Mouse (Mus musculus) erythroblast, embryonic 14.5 days (primary cell): Measurements from ENCODE around the gene Appbp2. TPM values are rescaled to one million over a fixed set of nuclear protein-coding genes. Genes with fewer than 3 reads are reported as not detected.
"Not testable (repeated sequence)": the region's sequence is repeated elsewhere in the genome, so short reads cannot be mapped to it uniquely, and the experiment has no call there.

ENCODE experiments used
- H3K27me3 ChIP-seq: 2 replicates; pipeline ENCODE4 v1.6.1; 2012; ENCODE audit warnings: inconsistent platforms; ENCODE audit not compliant: control insufficient read depth
- H3K36me3 ChIP-seq: 2 replicates; pipeline ENCODE4 v1.6.1; 2012; ENCODE audit warnings: mild to moderate bottlenecking, inconsistent platforms; ENCODE audit not compliant: control insufficient read depth
- H3K4me1 ChIP-seq: 2 replicates; pipeline ENCODE4 v1.6.1; 2012; ENCODE audit warnings: inconsistent platforms; ENCODE audit not compliant: control insufficient read depth
- H3K4me3 ChIP-seq: replicated peaks from 2 replicates; pipeline ENCODE3; 2012; ENCODE audit warnings: moderate library complexity, mild to moderate bottlenecking, inconsistent platforms
- H3K9me3 ChIP-seq: 2 replicates; pipeline ENCODE4 v1.6.1; 2012; ENCODE audit warnings: low read length, inconsistent platforms, mixed read lengths; ENCODE audit not compliant: control insufficient read depth
- GATA1 ChIP-seq: IDR thresholded peaks from 2 replicates; pipeline ENCODE4 v1.6.1; 2012; ENCODE audit warnings: low read length, inconsistent platforms, mixed read lengths
- TAL1 ChIP-seq: IDR thresholded peaks from 3 replicates; pipeline ENCODE4 v1.6.1; 2012; ENCODE audit warnings: low read length, inconsistent platforms, mixed read lengths
- polyA plus RNA-seq: library from polyadenylated mRNA; stranded (reverse); fragments of >175 nt; gene quantifications from 2 replicates; pipeline ENCODE4 v1.2.3, GENCODE M21; 2012

Gene Appbp2
- polyA plus RNA-seq, 1 experiment = 0.15 TPM

DNA sequence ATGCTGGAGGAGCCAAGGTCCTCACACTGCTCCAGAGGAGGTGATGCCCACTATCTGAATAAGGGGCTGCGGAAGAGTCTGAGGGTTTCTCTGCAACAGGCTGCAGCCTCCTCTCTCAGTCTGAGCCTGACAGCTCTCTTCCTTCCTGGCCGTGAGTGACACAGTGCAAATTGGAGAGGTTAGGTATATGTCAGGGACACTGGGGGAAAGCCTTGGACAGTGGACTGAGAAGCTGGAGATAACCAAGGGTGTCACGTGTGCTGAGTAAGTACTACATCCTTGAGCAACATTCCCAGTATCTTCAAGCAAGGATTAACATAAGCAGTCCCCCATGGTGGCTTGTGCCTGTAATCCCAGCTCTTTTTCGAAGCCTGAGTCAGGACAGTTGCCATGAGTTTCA is 56.5 kb downstream of the Appbp2 start:
- no peak for TF ChIP-seq GATA1
- TF ChIP-seq TAL1 = no peak
- Histone ChIP-seq H3K4me1 (peaks cover 18% of the 10 kb centered on the region), H3K4me3 (no peak overlapping the region), H3K27me3 (no peaks in the 10 kb centered on the region), H3K36me3 (no peaks in the 10 kb centered on the region), H3K9me3 (no peaks in the 10 kb centered on the region)

DNA sequence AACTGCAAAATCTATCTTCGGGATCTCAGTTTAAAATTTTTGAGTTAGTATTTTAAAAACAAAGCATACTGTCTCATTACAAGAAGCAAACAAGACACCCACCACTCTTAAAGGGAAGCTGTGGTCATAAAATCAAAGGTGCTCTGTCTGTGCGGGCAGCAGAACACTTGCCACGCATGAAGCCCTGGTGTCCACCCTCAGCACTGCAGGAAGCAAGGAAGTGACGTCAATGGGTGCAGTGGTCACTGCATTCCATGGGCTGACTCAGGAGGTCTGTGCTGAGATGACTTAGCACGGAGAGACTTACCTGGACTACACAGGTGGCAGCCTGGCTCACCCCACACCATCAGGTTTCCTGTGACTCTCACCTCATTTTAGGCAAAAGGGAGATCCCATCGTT is 57.2 kb downstream of the Appbp2 start:
- Histone ChIP-seq H3K36me3 (no peaks in the 10 kb centered on the region), H3K27me3 (no peaks in the 10 kb centered on the region; the same call in 1 of the 2 replicates), H3K9me3 (no peaks in the 10 kb centered on the region), H3K4me1 (peaks cover 11% of the 10 kb centered on the region), H3K4me3 (no peak overlapping the region)
- TF ChIP-seq TAL1 = no peak
- no peak for TF ChIP-seq GATA1

DNA sequence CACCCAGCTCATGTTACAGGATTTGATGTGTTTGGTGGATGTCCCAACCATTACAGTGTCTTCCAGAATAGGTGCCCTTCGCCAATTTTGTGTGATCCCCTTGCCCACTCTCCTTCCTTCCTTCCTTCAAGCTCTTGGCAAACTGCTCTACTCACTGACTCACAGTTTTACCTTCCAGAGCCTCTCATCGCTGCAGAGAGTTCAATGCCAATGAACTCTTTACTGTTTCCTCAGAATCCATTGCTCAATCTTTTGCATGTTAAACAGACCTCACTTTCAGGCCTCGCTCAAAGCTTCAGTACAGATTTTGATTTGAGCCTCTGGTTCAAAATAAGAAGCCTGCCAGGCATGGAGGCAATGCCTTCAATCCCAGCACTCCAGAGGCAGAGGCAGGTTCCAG is 59.0 kb downstream of the Appbp2 start:
- TF ChIP-seq GATA1 (no peak), TAL1 (no peak)
- H3K9me3 ChIP-seq = no peaks in the 10 kb centered on the region
- H3K27me3 ChIP-seq = no peaks in the 10 kb centered on the region; the same call in 1 of the 2 replicates
- peaks cover 11% of the 10 kb centered on the region for H3K4me1 ChIP-seq
- H3K4me3 ChIP-seq = no peak overlapping the region
- H3K36me3 ChIP-seq = no peaks in the 10 kb centered on the region

GRCm38 (mm10) chr11:85170833-85171232 is 64.1 kb downstream of the Appbp2 start:
- H3K4me3 ChIP-seq = no peak overlapping the region
- H3K4me1 ChIP-seq = peaks cover 25% of the 10 kb centered on the region
- TF ChIP-seq TAL1 (no peak), GATA1 (no peak)
- H3K36me3 ChIP-seq = no peaks in the 10 kb centered on the region
- no peaks in the 10 kb centered on the region for H3K9me3 ChIP-seq
- no peaks in the 10 kb centered on the region; the same call in 1 of the 2 replicates for H3K27me3 ChIP-seq

- no peaks in the 10 kb centered on the region for H3K36me3 ChIP-seq
- no peaks in the 10 kb centered on the region; the same call in 1 of the 2 replicates for H3K27me3 ChIP-seq
- H3K4me3 ChIP-seq = peak within 1 kb of the TSS; percentile 42
- H3K9me3 ChIP-seq = no peaks in the 10 kb centered on the region
- TF ChIP-seq TAL1 (no peak), GATA1 (no peak; the same call in 1 of the 2 replicates)
- peaks cover 25% of the 10 kb centered on the region for H3K4me1 ChIP-seq
Observed at GRCm38 (mm10) chr11:85170058-85170740, 64.7 kb downstream of the Appbp2 start, which contains the start of gene 1700125H20Rik. Gene 1700125H20Rik, plus strand, starts transcription at chr11:85170404.

GRCm38 (mm10) chr11:85167503-85167902 is 67.4 kb downstream of the Appbp2 start:
- Histone ChIP-seq H3K4me3 (no peak overlapping the region), H3K36me3 (no peaks in the 10 kb centered on the region), H3K9me3 (no peaks in the 10 kb centered on the region), H3K4me1 (peaks cover 25% of the 10 kb centered on the region), H3K27me3 (no peaks in the 10 kb centered on the region)
- no peak for TF ChIP-seq GATA1
- no peak for TF ChIP-seq TAL1

- Histone ChIP-seq H3K4me3 (no peak overlapping the region), H3K4me1 (peaks cover 6% of the 10 kb centered on the region), H3K36me3 (no peaks in the 10 kb centered on the region), H3K9me3 (no peaks in the 10 kb centered on the region), H3K27me3 (peaks cover 9% of the 10 kb centered on the region)
- TF ChIP-seq GATA1 (no peak), TAL1 (no peak)
Observed at GRCm38 (mm10) chr11:85164371-85164770, 70.6 kb downstream of the Appbp2 start.

GRCm38 (mm10) chr11:85163014-85163413 is 71.9 kb downstream of the Appbp2 start:
- H3K27me3 ChIP-seq = peaks cover 23% of the 10 kb centered on the region
- H3K4me3 ChIP-seq, H3K4me1 ChIP-seq, H3K36me3 ChIP-seq, H3K9me3 ChIP-seq: not testable (repeated sequence)

GRCm38 (mm10) chr11:85157301-85157700 is 77.6 kb downstream of the Appbp2 start:
- no peaks in the 10 kb centered on the region for H3K9me3 ChIP-seq
- no peak overlapping the region for H3K4me3 ChIP-seq
- peaks cover 46% of the 10 kb centered on the region for H3K27me3 ChIP-seq
- TF ChIP-seq TAL1 (no peak), GATA1 (no peak)
- H3K36me3 ChIP-seq = no peaks in the 10 kb centered on the region
- H3K4me1 ChIP-seq = peaks cover 13% of the 10 kb centered on the region

DNA sequence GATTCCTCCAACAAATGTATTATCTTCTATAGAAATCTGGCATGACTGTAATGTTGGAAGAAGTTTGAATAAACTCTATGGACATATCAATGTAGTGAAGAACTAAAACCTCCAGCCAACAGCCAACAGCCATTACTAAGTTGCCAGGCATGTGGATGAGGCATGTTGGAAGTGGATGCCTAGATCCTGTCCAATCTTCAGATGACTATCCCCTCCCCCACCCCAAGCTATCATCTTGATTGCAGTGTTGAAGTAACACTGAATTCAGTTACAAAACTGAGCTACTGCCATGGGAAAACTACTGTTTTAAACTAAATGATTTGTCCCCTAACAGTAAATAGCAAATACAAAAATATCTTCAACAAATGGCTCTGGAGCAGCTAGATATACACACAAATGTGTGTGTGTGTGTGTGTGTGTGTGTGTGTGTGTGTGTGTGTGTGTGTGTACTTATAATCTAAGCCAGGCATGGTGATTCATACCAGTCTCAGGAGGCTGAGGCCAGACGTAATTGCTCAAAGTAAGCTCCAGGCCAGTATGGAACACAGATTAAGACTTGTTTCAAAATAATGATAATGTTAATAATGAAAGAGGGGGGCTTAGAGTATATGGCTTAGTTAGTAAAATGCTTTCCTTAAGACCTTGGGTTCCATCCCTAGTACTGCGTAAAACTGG is 82.5 kb downstream of the Appbp2 start:
- no peak for TF ChIP-seq TAL1
- TF ChIP-seq GATA1 = no peak
- H3K4me1 ChIP-seq = peaks cover 12% of the 10 kb centered on the region
- H3K27me3 ChIP-seq = peaks cover 25% of the 10 kb centered on the region
- H3K36me3 ChIP-seq = no peaks in the 10 kb centered on the region
- H3K9me3 ChIP-seq = no peaks in the 10 kb centered on the region
- H3K4me3 ChIP-seq = no peak overlapping the region
